Mouse (Mus musculus): ENCODE data around the gene Rnf11.

Rnf11 gene

DNA sequence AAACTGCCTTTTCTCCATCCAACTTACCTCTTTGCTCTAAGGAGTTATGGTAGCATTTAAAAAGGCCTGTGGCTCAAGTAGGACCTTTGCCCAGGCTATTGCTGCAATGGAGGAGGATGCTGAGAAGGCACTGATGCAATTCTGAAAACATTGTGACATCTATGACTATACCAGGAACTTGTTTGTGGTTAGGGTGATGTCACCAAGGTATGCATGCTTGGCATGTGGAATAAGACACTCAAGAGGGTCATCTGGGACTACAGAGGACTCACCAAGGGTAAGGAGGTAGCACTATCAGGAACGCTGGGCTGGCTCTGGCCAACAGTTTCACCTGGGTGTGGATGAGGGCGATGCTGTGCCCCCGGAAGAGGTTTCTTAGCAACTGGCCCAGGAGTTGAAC is at the start of gene Rnf11:
Rnf11 (minus strand) TSS at position 108 of the 400 bp plus-strand sequence.
- DNase-seq (ENCODE audit: low spot score): no peak

- no peak for DNase-seq (ENCODE audit: low spot score)
Observed at GRCm38 (mm10) chr4:109531111-109531510, 46.6 kb upstream of the Rnf11 start, which contains the start of gene 4930522H14Rik. Gene 4930522H14Rik (minus strand): TSS chr4:109531297.

GRCm38 (mm10) chr4:109530245-109530816 is 45.8 kb upstream of the Rnf11 start:
- DNase-seq (ENCODE audit: low spot score): no peak

DNA sequence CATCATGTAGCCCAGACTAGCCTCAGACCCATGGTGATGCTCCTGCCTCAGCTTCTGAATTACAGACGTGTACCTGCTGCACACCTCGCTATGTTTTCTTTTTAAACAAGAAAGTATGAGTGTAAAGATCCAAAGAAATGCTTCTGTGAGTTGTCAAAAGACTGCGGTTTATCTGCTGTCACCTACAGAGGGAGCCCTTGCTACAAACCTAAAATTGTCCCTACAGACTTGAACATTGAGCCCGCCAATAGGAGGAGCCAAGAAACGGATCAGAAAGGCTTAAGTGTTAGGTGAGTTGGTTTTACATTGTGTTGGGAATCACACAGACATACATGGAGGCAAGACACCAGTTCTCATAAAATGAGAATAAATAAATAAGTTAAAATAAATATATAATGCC is 20.4 kb upstream of the Rnf11 start:
- DNase-seq (ENCODE audit: low spot score): peak; percentile 37

DNA sequence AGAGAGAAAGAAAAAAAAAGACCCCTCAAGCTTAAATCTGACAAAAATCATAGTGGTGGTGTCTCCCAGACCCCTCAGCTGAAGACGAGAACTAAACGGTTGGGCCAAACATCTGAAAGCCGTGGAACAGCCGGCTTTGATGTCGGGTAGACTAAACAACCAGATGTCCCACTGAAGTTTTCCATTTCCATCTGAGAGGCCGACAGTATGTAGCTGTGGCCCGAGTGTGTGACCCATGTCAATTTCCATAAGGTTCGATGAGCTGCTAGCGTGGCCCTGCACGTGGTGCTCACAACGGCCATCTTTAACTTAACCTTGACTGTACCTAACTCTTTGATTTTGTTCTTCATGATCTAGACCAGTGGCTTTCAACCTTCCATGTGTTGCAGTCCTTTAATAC is 13.9 kb upstream of the Rnf11 start:
- DNase-seq (ENCODE audit: low spot score): no peak

DNA sequence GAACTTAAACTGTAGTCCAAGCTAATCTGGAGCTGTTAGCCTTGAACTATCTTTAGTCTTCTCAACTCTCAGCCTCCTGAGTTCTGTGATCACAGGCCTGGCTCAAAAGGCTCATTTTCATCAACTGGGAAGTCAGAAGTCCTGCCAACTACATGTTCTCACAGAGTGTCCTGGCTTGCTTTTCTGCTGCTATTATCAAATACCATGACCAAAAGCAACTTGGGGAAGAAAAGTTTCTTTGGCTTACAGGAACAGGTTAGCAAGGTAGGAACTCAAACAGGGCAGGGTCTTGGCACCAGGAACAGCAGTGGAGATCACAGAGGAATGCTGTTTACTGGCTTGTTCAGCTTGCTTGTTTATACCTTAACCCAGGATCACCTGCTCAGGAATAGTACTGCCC is 9.1 kb upstream of the Rnf11 start:
- DNase-seq (ENCODE audit: low spot score): no peak

- DNase-seq (ENCODE audit: low spot score): no peak
Observed at GRCm38 (mm10) chr4:109488812-109489211, 4.3 kb upstream of the Rnf11 start.

DNA sequence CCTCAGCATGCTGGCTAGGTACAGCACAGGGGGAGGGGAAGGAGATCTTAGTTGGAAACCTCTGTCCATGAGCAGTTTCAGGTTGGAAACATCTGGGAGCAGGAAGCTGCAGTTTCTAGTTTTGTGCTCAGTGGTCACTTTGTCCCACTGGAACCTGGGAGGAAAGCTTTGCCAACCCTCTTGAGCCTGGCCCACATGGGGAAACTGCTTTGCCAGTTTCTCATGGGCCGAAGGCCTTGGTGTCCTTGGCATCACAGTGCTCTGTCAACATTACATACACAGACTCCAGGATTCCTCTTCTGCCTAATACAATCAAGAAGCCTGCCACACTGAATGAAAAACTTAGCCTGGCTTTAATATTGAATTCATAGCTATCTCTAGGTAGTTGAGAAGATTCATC is 1.8 kb downstream of the Rnf11 start:
- no peak for DNase-seq (ENCODE audit: low spot score)

DNA sequence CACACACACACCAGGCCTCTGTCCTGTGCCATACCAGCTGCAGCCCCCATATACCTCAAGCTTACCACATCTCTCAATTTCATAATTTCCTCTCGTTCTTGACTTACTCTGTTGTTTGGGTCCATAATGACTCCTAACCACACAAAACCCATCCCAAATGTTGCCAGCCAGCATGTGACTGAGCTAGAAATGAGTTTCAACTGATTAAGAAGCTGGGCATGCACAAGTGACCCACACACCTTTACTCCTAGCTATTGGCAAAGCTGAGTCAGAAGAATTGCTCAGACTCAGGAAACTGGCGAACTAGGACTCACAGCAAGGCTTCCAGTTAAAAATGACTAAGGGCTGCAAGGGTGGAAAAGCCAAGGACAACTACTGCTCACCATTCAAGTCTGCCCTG is 3.1 kb downstream of the Rnf11 start:
- no peak for DNase-seq (ENCODE audit: low spot score)

DNA sequence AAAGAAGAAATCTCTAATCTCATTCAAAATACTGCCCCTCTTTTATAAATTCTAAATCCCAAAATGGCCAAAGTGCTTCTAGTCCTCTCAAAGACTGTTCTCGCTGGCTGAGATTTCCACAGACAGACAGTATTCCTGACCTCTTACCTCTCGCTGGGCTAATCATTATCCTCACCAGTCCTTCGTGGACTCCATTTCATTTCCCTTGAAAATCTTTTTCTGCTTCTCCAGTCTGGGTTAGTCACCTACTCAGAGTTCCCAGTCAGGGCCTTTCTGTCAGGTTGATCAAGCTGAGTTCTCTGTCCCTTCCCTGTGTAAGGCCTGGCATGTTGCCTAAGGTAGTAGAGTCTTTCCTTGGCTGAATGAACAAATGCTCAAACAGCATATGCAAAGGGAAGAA is 7.1 kb downstream of the Rnf11 start:
- DNase-seq (ENCODE audit: low spot score): no peak

DNA sequence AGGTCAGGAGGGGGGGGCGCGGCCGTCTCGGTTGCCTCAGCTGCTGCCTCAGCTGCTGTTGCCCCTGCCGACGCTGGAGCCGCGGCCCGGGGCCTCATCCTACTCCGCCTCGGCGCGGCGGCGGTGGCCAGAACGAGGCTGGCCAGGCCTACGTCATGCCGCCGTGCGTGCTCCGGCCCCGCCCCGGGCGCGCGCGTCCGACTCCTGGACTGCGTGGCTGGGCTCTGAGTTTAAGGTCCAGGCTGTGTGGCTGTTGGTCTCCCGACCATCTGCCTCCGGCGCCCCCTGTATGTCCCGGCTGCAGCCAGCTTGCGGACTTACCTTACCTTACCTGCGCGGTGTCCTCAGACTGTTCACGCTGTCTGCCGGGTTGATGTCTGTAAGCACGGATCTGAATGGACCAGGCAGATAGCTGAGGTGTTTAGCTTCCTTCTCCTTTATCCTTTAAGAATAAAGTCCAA is 7.9 kb downstream of the Rnf11 start:
- DNase-seq (ENCODE audit: low spot score): peak; percentile 81

DNA sequence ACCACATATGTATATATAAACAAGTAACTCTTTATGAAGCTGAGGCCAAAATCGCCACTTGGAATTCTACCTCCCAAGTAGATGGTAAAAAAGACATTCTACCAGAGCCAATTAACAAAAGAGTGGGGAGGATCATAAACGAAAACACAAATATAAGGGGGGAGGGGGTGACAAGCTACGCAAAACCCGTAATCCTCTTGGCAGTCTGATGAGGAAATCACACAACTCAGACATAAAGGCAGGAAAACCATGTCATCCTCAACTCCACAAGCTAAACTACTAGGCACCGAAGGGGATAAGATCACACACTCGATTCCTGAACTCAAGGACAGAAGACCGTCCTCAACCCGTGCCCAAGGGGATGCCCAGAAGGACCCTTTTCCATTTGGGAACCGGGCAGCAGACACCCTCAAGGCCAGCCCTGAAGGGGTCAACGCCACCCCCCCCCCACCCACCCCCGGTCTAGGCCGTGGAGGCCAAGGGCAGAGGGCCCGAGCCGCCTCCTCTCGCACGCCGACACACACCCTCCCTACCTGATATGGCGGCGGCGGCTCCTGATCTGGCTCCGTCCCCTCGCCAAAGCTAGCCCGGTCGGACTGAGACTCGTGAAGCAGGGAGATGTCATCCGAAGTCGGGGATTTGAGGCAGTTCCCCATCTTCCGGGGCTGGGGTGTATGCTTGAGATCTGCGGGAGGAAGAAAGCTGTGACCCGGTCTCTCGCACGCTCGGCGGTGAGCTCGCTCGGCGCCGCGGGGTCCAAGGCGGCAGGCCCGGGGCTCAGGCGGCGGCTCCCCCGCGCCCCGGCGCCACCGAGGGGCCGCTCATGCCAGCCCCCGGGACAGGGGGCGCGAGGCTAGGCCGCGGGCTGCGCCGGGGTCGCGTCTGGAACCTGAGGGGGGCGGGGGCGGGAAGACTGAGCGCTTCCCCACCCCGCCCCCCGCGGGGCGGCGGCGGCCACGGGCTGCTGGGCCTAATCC is 8.7 kb downstream of the Rnf11 start:
- DNase-seq (ENCODE audit: low spot score): peak; percentile 55

DNA sequence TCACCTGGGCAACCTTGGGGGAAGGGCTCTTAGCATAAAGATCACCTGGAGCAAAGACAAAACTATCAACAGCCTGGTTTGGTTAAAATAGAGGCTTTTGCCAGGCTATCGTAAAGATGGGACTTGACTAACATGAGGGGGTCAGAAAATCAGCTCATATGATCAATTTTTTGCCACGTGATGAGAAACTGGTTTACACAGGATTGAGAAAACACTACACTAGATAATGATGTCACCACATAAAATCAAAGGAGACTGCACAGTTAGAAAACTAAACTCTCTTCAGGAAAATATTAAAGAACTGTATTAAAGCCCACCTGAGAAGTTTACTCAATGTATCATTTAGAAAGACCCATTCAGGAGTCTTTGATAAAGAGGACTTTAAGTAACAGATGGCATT is 9.4 kb downstream of the Rnf11 start:
- no peak for DNase-seq (ENCODE audit: low spot score)

DNA sequence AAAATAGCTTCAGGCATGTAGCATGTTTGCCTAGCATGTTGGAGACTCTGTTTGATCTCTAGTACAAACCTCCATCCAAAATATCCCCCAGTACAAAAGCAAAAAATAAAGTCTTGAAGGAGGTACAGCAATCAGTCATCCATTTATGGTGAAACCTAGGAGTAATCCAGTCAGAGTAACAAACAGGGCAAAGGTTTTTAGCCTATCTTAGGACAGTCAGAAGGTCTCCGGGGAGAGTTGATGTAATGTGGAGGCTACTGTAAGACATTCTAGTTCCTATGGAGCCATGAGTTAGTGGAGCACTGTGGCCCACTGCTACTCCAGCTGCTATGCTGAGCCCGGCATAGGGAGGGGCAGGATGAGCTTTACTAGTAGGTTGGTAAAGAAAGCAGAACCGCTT is 12.0 kb downstream of the Rnf11 start:
- no peak for DNase-seq (ENCODE audit: low spot score)

DNA sequence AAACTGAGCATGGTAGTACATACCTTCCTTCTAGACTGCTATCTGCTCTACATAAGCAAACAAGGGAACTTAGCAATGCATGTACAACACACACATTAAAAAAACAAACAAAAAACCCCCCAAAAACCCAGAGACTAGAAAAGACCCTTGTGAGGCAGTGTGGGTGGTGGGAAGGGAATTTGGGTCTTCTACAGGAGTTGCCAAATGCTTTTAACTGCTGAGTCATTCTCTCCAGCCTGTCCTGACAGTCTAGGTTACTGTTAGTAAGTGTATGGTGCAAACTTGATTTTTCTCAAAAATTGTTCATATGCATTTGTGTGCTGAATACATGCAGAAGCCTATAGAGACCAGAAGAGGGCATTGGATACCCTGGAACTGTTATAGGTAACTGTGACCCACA is 12.9 kb downstream of the Rnf11 start:
- no peak for DNase-seq (ENCODE audit: low spot score)

DNA sequence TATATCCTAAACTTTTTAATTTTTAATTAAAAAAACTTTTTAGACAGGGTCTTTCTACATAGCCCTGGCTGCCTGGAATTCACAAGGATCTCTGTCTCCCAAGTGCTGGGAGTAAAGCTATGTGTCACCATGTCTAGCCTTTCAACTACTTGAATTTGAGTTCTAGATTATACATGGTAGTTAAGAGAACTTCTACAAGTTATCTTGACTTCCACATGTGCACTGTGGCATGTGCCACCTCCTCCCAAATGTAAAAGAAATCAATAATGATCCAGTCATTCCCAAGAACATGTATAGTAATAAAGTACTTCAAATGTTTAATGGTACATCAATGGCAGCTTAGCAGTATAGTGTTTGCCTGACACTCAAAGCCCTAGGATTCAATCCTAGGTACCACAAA is 16.8 kb downstream of the Rnf11 start:
- DNase-seq (ENCODE audit: low spot score): no peak

GRCm38 (mm10) chr4:109463892-109464291 is 20.6 kb downstream of the Rnf11 start:
- DNase-seq (ENCODE audit: low spot score): no peak

GRCm38 (mm10) chr4:109460421-109461179 is 23.9 kb downstream of the Rnf11 start:
- DNase-seq (ENCODE audit: low spot score): no peak

GRCm38 (mm10) chr4:109456821-109457220 is 27.7 kb downstream of the Rnf11 start:
- no peak for DNase-seq (ENCODE audit: low spot score)

- no peak for DNase-seq (ENCODE audit: low spot score)
Observed at GRCm38 (mm10) chr4:109448531-109448930, 36.0 kb downstream of the Rnf11 start.

- DNase-seq (ENCODE audit: low spot score): no peak
Observed at GRCm38 (mm10) chr4:109445956-109446355, 38.6 kb downstream of the Rnf11 start.

GRCm38 (mm10) chr4:109445397-109445796 is 39.1 kb downstream of the Rnf11 start:
- peak; percentile 72 for DNase-seq (ENCODE audit: low spot score)

DNA sequence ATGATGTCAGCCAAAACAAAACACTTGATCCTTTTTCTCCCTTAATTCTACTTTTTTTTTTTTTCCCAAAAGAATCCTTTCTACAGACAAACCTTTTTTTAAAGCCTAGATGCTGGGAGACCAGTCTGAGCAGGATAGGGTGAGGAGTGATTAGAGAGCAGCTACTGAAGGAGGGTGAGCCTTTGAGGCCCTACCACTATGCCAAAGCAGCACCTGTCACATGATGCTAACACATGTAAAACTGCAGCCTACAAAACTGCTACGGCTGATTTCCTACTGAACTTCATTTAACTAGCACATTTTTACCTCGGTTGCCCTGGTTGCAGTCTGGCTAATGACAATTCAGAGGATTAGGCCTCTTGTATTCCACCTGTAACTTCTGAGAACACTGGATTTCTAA is 39.6 kb downstream of the Rnf11 start:
- no peak for DNase-seq (ENCODE audit: low spot score)

Data from spleen, adult 12 weeks (tissue).